Mouse (Mus musculus): Measurements from ENCODE around the gene Nrsn2.

- TF ChIP-seq CTCF (conservative IDR thresholded peaks at IDR 0.05; ENCODE audit: low read length): no peak
- TF ChIP-seq POU5F1 (IDR thresholded peaks at IDR 0.05; ENCODE audit: borderline replicate concordance, low read length): no peak
Measured at GRCm38 (mm10) chr2:152338319-152338718, 38.1 kb downstream of the Nrsn2 start.
